Mouse (Mus musculus) thymus, adult 2 months (tissue): ENCODE measurements around the gene Vgll2.

Source experiments
- CTCF ChIP-seq: fragments of 200-500 bp; IDR thresholded peaks from 2 replicates; pipeline ENCODE4 v1.5.1; 2012; ENCODE audit warnings: mild to moderate bottlenecking, control low read depth, low read length, moderate library complexity, borderline replicate concordance; ENCODE audit not compliant: control insufficient read depth, poor library complexity, insufficient read depth; ENCODE audit errors: extremely low read depth
- POLR2A ChIP-seq: fragments of 200-500 bp; IDR thresholded peaks from 2 replicates; pipeline ENCODE4 v1.6.1; 2012; ENCODE audit warnings: mild to moderate bottlenecking, low read length, control low read depth, moderate library complexity; ENCODE audit not compliant: control insufficient read depth, poor library complexity, insufficient read depth; ENCODE audit errors: extremely low read depth

DNA sequence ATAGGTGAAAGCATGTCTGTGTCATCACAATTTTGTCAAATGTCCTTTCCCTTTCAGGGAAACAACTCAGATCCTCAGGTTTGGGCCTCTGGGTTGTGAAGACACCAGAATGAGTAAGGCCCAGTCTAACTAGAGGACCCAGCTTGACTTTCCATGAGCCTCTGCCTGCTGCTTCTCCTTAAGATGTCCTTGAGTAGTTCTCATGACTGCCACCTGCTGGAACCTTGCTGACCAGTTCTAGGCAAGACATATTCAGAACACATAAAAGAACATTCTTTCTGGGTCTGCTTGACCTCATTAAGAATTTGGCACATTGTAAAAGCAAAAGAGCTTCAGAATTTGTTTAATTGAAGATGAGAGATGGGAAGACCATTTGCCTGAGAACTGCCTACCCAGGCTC, 50.2 kb downstream of the Vgll2 start:
- TF ChIP-seq POLR2A (no peak), CTCF (no peak)
